Mouse (Mus musculus) E14TG2a.4 (cell line): Measurements from ENCODE around the gene Pla2g12a.

Experiments
- CTCF ChIP-seq: conservative IDR thresholded peaks from 2 replicates; pipeline ENCODE4 v1.5.1; 2014; ENCODE audit warnings: low read length
- NANOG ChIP-seq: IDR thresholded peaks from 2 replicates; pipeline ENCODE4 v1.6.1; 2014; ENCODE audit warnings: borderline replicate concordance, low read length, mixed read lengths
- POU5F1 ChIP-seq: IDR thresholded peaks from 2 replicates; pipeline ENCODE4 v1.6.1; 2014; ENCODE audit warnings: low read length, borderline replicate concordance

DNA sequence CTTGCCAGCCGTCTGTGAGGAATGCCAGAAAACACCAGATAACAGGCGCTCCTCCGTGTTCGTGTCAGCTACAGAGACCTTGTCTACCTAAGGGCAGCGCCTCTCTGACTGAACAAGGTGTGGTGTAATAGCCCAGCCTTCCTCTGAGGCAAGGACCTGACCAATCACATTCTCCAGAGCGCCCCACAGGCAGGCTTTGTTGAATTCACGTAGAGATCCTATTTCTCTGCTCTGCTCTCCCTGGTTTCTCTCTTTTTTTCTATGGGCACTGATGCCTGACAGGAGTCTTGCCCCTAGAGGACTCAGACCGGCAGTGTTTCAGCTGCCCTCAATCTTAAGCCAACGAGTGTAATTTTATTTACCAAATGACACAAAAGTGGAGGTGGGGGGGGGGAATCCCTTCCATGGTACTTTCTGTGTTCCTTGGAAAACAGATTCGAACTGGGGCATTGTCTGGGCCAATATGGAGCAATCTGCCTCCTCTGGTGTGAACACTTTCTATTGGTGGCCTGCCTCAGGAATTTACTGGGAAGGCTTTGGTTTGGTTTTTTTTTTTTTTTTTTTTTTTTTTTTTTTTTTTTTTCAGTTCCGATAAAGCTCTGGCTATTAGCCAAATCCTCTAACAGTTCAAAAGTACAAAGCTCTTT is 42.2 kb upstream of the Pla2g12a start:
- TF ChIP-seq CTCF (no peak), NANOG (no peak), POU5F1 (no peak)
